Mouse (Mus musculus) kidney, postnatal 0 days (tissue): Measurements from ENCODE around the gene Cnot1. TPM values are rescaled to one million over a fixed set of nuclear protein-coding genes. Genes with fewer than 3 reads are reported as not detected.

Experiments
- ATAC-seq: fragments of 200-750 bp; cut with Nextera tagmentation; replicated peaks from 2 replicates; pipeline ENCODE4 v1.8.0; 2017; ENCODE audit warnings: low read depth, moderate number of reproducible peaks, moderate TSS enrichment, moderate library complexity; ENCODE audit not compliant: low FRiP score
- DNase-seq: peaks from one replicate; pipeline ENCODE4 v3.0.0-alpha.2; 2016; ENCODE audit warnings: low spot score
- H3K27ac ChIP-seq: fragments of 300-500 bp; sonication (generic); 2 replicates; pipeline ENCODE4 v1.5.1; 2014; ENCODE audit warnings: mild to moderate bottlenecking
- H3K27me3 ChIP-seq: fragments of 300-500 bp; sonication (generic); 2 replicates; pipeline ENCODE4 v1.6.1; 2014; ENCODE audit warnings: low read length, mixed read lengths; ENCODE audit not compliant: insufficient read depth
- H3K36me3 ChIP-seq: fragments of 300-500 bp; sonication (generic); 2 replicates; pipeline ENCODE4 v1.6.1; 2014; ENCODE audit warnings: low read length, mixed read lengths; ENCODE audit not compliant: insufficient read depth
- H3K4me1 ChIP-seq: fragments of 300-500 bp; sonication (generic); replicated peaks from 2 replicates; pipeline ENCODE4 v1.6.1; 2014; ENCODE audit warnings: antibody characterized with exemption, low read length, mixed read lengths; ENCODE audit not compliant: insufficient read depth
- H3K4me2 ChIP-seq: fragments of 300-500 bp; sonication (generic); 2 replicates; pipeline ENCODE4 v1.6.1; 2014; ENCODE audit warnings: mild to moderate bottlenecking, low read length, moderate library complexity, mixed read lengths
- H3K4me3 ChIP-seq: fragments of 300-500 bp; sonication (generic); replicated peaks from 2 replicates; pipeline ENCODE4 v1.5.1; 2014; ENCODE audit warnings: low read depth, low read length
- H3K9ac ChIP-seq: fragments of 300-500 bp; sonication (generic); 2 replicates; pipeline ENCODE4 v1.6.1; 2014; ENCODE audit warnings: low read depth, low read length
- H3K9me3 ChIP-seq: fragments of 300-500 bp; sonication (generic); replicated peaks from 2 replicates; pipeline ENCODE4 v1.6.1; 2016; ENCODE audit warnings: low read length, inconsistent platforms, mixed read lengths
- CTCF ChIP-seq: IDR thresholded peaks from 2 replicates; pipeline ENCODE4 v1.5.1; 2016; ENCODE audit warnings: antibody characterized with exemption, low read depth, mild to moderate bottlenecking, moderate library complexity
- WGBS: fragments of 180-500 bp; shearing (Covaris S2); extraction: QIAGEN DNeasy Blood & Tissue Kit; methylation state at CpG from one replicate; pipeline ENCODE4 v1.1.7; 2014; 5-methylcytosine and 5-hydroxymethylcytosine counted together
- microRNA-seq: library from miRNA; unstranded; fragments of <30 nt; microRNA quantifications from one replicate; pipeline ENCODE4, GENCODE M21; 2016
- polyA plus RNA-seq: library from polyadenylated mRNA; unstranded; fragments of >200 nt; fragmentation: Nextera tagmentation; extraction: Ambion mirVana; gene quantifications from 2 replicates; pipeline ENCODE4 v1.2.1, GENCODE M21; 2015

Gene Cnot1
- polyA plus RNA-seq, 1 experiment from 2014 or later: 28.7 TPM

DNA sequence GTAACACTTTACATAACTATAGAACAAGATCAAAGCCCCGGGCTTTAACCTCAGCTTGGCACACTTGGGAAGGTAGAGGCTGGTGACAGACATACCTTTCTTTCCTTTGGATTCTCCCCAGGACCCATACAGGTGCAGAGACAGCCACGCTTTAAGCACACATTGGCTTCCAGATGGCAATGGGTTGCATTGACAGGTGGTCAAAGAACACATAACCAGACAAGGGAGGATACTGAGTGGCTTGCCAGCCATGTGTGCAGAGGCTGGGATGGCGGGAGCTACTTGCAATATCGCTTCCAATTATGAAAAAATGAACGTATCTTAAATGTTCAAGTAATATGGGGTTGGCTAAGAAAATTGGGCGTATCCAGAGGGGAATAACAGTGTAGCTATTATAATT is 135.4 kb downstream of the Cnot1 start:
- no peak overlapping the region for H3K27ac ChIP-seq
- ATAC-seq: no peak

DNA sequence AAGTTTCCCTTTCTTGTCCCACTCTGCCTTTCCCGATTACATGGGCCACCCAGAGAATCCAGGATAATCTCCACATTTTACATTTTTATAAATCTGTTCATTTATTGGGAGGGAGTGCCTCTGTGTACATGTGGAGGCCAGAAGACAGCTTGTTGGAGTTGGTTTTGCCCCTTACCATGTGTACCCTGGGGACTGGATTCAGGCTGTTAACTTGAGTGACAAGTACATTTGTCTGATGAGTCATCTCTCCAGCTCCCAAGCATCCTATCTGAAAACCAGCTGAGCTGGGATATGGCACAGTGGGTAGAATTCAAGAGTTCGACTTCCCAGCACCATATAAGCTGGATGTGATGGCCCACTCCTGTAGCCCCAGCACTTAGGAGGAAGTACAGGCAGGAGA is 137.3 kb downstream of the Cnot1 start:
- peaks cover 3% of the 10 kb centered on the region; the same call in 1 of the 2 replicates for H3K27me3 ChIP-seq
- ATAC-seq: no peak
- no peak overlapping the region for H3K4me2 ChIP-seq
- no peak overlapping the region for H3K27ac ChIP-seq
- H3K4me3 ChIP-seq: no peak overlapping the region
- no peaks in the 10 kb centered on the region for H3K9me3 ChIP-seq
- H3K4me1 ChIP-seq: no peaks in the 10 kb centered on the region
- H3K36me3 ChIP-seq: no peaks in the 10 kb centered on the region
- no peak for TF ChIP-seq CTCF
- 79% methylated on average over 2 of the region's 2 CpGs for WGBS
- DNase-seq: no peak
- H3K9ac ChIP-seq: no peak overlapping the region

More for the DNA sequence above, 135.4 kb downstream of the Cnot1 start:
- 88% methylated on average over 6 of the region's 6 CpGs for WGBS
- Histone ChIP-seq H3K4me2 (no peak overlapping the region), H3K27me3 (peaks cover 8% of the 10 kb centered on the region), H3K36me3 (no peaks in the 10 kb centered on the region), H3K9ac (no peak overlapping the region), H3K9me3 (no peaks in the 10 kb centered on the region), H3K4me1 (no peaks in the 10 kb centered on the region), H3K4me3 (no peak overlapping the region)
- no peak for TF ChIP-seq CTCF
- DNase-seq: no peak

Small RNA genes within 50 kb of the gene (microRNA-seq; reads per million reads assigned to microRNA genes)
- gene Mir7073: 0.80 reads per million

Other genes starting within 250 kb of the Cnot1 start
- not detected in 2 replicates for gene Prss54, start 231.1 kb downstream of the Cnot1 start, polyA plus RNA-seq
- 9.9 and 11.5 TPM in 2 replicates for gene Gins3, start 174.0 kb downstream of the Cnot1 start, polyA plus RNA-seq
- gene Ndrg4, start 130.5 kb downstream of the Cnot1 start, polyA plus RNA-seq: 22.0 and 22.2 TPM in 2 replicates
- 15.3 and 16.8 TPM in 2 replicates for gene Setd6, start 91.6 kb downstream of the Cnot1 start, polyA plus RNA-seq
- gene Sap18b, start 17.9 kb upstream of the Cnot1 start, polyA plus RNA-seq: 414 and 422 TPM in 2 replicates
- 12.6 and 12.9 TPM in 2 replicates for gene Slc38a7, start 46.1 kb upstream of the Cnot1 start, polyA plus RNA-seq
- 266 and 295 TPM in 2 replicates for gene Got2, start 81.1 kb upstream of the Cnot1 start, polyA plus RNA-seq